Mouse (Mus musculus) forebrain, postnatal 0 days (tissue): Measurements from ENCODE around the gene Ptprn2. TPM values are rescaled to one million over a fixed set of nuclear protein-coding genes. Genes with fewer than 3 reads are reported as not detected.

Experiments
- ATAC-seq: fragments of 200-750 bp; cut with Nextera tagmentation; 2 replicates; pipeline ENCODE4 v1.8.0; 2017; ENCODE audit warnings: mild to moderate bottlenecking, moderate library complexity
- DNase-seq: peaks from one replicate; pipeline ENCODE4 v3.0.0-alpha.2; 2015
- H3K27ac ChIP-seq: fragments of 300-500 bp; sonication (generic); 2 replicates; pipeline ENCODE4 v1.5.1; 2014; ENCODE audit warnings: low read depth, mild to moderate bottlenecking, antibody characterized with exemption, low read length, moderate library complexity, mixed read lengths
- H3K27me3 ChIP-seq: fragments of 300-500 bp; sonication (generic); 2 replicates; pipeline ENCODE4 v1.6.1; 2014; ENCODE audit warnings: mild to moderate bottlenecking, low read length, mixed read lengths; ENCODE audit not compliant: insufficient read depth
- H3K36me3 ChIP-seq: fragments of 300-500 bp; sonication (generic); 2 replicates; pipeline ENCODE4 v1.6.1; 2014; ENCODE audit warnings: mild to moderate bottlenecking, moderate library complexity; ENCODE audit not compliant: insufficient read depth
- H3K4me1 ChIP-seq: fragments of 300-500 bp; sonication (generic); 2 replicates; pipeline ENCODE4 v1.6.1; 2014; ENCODE audit warnings: antibody characterized with exemption; ENCODE audit not compliant: insufficient read depth
- H3K4me2 ChIP-seq: fragments of 300-500 bp; sonication (generic); 2 replicates; pipeline ENCODE4 v1.6.1; 2014; ENCODE audit warnings: low read depth, mild to moderate bottlenecking, moderate library complexity
- H3K4me3 ChIP-seq: fragments of 300-500 bp; sonication (generic); 2 replicates; pipeline ENCODE4 v1.5.1; 2014; ENCODE audit warnings: low read depth, low read length, mixed read lengths
- H3K9ac ChIP-seq: fragments of 300-500 bp; sonication (generic); 2 replicates; pipeline ENCODE4 v1.6.1; 2014; ENCODE audit warnings: mild to moderate bottlenecking
- H3K9me3 ChIP-seq: fragments of 300-500 bp; sonication (generic); 2 replicates; pipeline ENCODE4 v1.6.1; 2016; ENCODE audit warnings: low read length
- CTCF ChIP-seq: sonication (generic); IDR thresholded peaks from 2 replicates; pipeline ENCODE4 v1.5.1; 2016; ENCODE audit warnings: antibody characterized with exemption, control low read depth, low read depth
- WGBS: fragments of 180-500 bp; shearing (Covaris S2); extraction: QIAGEN DNeasy Blood & Tissue Kit; methylation state at CpG from one replicate; pipeline ENCODE4 v1.1.7; 2014; 5-methylcytosine and 5-hydroxymethylcytosine counted together
- polyA plus RNA-seq: library from polyadenylated mRNA; unstranded; fragments of >200 nt; fragmentation: Nextera tagmentation; extraction: Ambion mirVana; gene quantifications from 2 replicates; pipeline ENCODE4 v1.2.1, GENCODE M21; 2015
- total RNA-seq: library from RNA; depleted of rRNA; stranded (reverse); fragments of >200 nt; gene quantifications from 2 replicates; pipeline ENCODE4 v1.2.3, GENCODE M21; 2014

Gene Ptprn2
- total and polyA plus RNA-seq, 2 experiments from 2014 or later, result 15.9 to 91.1 TPM

GRCm38 (mm10) chr12:116620299-116620698, 134.8 kb downstream of the Ptprn2 start:
- no peak for TF ChIP-seq CTCF
- no peak for DNase-seq
- Histone ChIP-seq H3K4me2 (no peak overlapping the region), H3K9me3 (no peaks in the 10 kb centered on the region), H3K4me1 (no peaks in the 10 kb centered on the region; the same call in 1 of the 2 replicates), H3K9ac (no peak overlapping the region), H3K27me3 (no peaks in the 10 kb centered on the region), H3K36me3 (no peaks in the 10 kb centered on the region), H3K4me3 (no peak overlapping the region), H3K27ac (no peak overlapping the region)
- WGBS, result 79% methylated on average over 3 of the region's 3 CpGs
- no peak; the same call in 1 of the 2 replicates for ATAC-seq

DNA sequence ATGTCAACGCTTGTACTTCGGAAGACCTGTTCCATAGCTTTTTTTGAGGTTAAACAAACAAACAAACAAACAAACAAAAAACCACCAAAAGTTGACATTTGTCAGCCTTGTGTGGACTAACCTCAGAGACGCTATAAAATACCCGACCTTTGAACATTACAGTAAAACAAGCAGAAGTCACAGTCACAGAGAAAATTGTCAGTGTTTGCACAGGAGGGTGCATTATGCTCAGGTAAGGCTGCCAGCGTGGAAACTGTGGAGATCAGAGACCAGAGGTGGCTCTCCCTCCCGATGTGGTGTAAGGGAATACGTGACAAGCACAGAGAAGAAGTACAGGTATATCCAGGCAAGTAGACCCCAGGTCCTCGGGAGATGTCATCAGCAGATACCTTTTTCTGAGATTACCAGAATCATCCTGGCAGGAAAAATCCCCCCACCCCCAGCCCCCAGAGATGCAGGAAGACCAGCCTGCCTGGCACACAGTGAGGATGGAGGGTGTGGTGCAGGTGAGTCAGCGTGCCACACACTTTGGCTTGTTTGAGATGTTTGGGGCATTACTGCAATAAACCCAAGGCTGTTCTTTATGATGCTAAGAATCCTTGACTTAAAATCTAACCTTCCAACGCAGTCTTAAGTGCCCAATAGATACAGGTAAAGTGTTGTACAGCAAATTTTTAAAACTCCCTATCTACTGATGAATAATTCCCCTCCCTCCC, 136.0 kb downstream of the Ptprn2 start:
- H3K27me3 ChIP-seq, result no peaks in the 10 kb centered on the region
- WGBS, result 81% methylated on average over 10 of the region's 10 CpGs
- no peak for ATAC-seq
- H3K36me3 ChIP-seq, result no peaks in the 10 kb centered on the region
- H3K4me3 ChIP-seq, result no peak overlapping the region
- no peak overlapping the region for H3K9ac ChIP-seq
- no peak for DNase-seq
- no peaks in the 10 kb centered on the region; the same call in 1 of the 2 replicates for H3K4me1 ChIP-seq
- no peak overlapping the region for H3K27ac ChIP-seq
- H3K9me3 ChIP-seq, result no peaks in the 10 kb centered on the region
- no peak overlapping the region for H3K4me2 ChIP-seq
- no peak for TF ChIP-seq CTCF

DNA sequence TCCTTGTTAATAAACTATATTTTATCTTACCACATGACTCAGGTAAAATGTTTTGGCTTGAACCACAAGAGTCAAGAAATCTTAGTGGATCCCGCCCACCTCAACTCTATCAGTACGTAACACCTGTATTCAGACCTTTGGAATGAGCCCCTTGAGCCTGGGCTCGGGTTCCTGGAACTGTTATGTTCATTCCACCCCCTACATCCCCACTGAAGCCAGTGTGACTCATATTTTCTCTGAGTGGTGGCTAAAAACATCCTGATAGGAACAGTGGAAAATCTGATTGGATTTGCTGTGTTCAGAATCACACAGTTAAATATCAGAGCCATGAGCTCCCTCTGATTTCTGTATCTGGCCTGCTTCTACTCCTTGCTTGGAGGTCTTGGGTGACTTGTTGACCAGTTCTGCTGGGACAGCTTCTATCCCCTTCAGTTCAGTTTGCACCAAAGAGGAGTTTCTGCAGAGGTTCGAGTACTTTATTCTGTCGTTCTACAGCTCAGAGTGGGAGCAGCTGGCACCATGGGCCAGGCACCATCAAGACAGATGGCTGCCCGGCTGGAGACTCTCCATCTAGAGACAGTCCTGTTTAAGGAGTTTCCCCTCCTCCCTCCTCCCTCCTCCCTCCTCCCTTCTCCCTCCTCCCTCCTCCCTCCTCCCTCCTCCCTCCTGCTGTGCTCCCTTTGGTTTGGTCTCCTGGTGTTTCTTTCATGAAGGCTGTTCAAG, 137.3 kb downstream of the Ptprn2 start:
- 56% methylated on average over 6 of the region's 6 CpGs for WGBS
- no peaks in the 10 kb centered on the region for H3K27me3 ChIP-seq
- TF ChIP-seq CTCF, result no peak
- H3K27ac ChIP-seq, result no peak overlapping the region
- no peak overlapping the region for H3K9ac ChIP-seq
- no peak overlapping the region for H3K4me2 ChIP-seq
- H3K4me3 ChIP-seq, result no peak overlapping the region
- H3K4me1 ChIP-seq, result no peaks in the 10 kb centered on the region; the same call in 1 of the 2 replicates
- ATAC-seq (peak; percentile 53), DNase-seq (peak; percentile 69)
- no peaks in the 10 kb centered on the region for H3K9me3 ChIP-seq
- H3K36me3 ChIP-seq, result no peaks in the 10 kb centered on the region

GRCm38 (mm10) chr12:116625391-116626281, 140.1 kb downstream of the Ptprn2 start:
- TF ChIP-seq CTCF, result peak; percentile 94

DNA sequence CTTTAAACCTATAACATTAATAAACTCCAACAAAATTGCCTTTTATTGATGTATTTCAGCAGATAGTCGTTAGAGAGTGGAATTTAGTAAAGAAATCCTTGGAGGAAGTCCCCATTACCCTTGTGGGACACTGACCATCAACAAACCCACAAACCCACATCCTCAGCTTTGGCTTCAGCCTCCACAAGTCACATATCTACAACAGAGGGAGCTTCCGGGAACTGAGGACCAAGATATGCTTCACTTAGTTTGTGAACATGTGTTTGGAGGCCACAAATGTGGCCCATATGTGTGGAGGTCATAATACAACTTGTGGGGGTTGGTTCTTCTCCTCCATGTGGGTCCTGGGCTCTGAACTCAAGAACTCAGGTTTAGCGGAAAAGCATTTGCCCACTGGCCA, 143.5 kb downstream of the Ptprn2 start:
- DNase-seq (no peak), ATAC-seq (no peak)
- Histone ChIP-seq H3K27me3 (no peaks in the 10 kb centered on the region), H3K9me3 (no peaks in the 10 kb centered on the region), H3K27ac (no peak overlapping the region), H3K4me3 (no peak overlapping the region), H3K4me2 (no peak overlapping the region), H3K4me1 (no peaks in the 10 kb centered on the region; the same call in 1 of the 2 replicates), H3K36me3 (no peaks in the 10 kb centered on the region), H3K9ac (no peak overlapping the region)
- 89% methylated on average over 3 of the region's 3 CpGs for WGBS
- no peak for TF ChIP-seq CTCF

More at GRCm38 (mm10) chr12:116625391-116626281, 140.1 kb downstream of the Ptprn2 start:
- no peak overlapping the region for H3K27ac ChIP-seq
- H3K36me3 ChIP-seq, result no peaks in the 10 kb centered on the region
- H3K9me3 ChIP-seq, result no peaks in the 10 kb centered on the region
- no peak overlapping the region for H3K4me3 ChIP-seq
- DNase-seq (peak; percentile 80), ATAC-seq (no peak; the same call in 1 of the 2 replicates)
- H3K4me1 ChIP-seq, result no peaks in the 10 kb centered on the region; the same call in 1 of the 2 replicates
- H3K9ac ChIP-seq, result no peak overlapping the region
- no peak overlapping the region for H3K4me2 ChIP-seq
- 55% methylated on average over 9 of the region's 9 CpGs for WGBS
- no peaks in the 10 kb centered on the region for H3K27me3 ChIP-seq

DNA sequence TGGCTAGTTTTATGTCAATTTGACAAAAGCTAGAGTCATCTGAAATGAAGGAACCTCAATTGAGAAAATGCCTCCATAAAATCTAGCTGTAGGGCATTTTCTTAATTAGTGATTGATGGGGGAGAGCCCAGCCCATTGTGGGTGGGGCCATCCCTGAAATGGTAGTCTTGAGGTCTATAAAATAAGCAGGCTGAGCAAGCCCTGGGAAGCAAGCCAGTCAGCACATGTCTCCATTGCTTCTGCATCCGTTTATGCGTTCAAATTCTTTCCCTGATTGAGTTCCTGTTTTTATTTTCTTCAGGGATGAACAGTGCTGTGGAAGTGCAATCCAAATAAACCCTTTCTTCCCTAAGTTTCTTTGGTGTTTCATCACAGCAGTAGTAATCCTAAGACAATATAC, 152.0 kb downstream of the Ptprn2 start:
- DNase-seq (no peak), ATAC-seq (no peak)
- TF ChIP-seq CTCF, result no peak
- WGBS, result 6% methylated on average over 2 of the region's 2 CpGs
- no peak overlapping the region for H3K4me2 ChIP-seq
- no peaks in the 10 kb centered on the region for H3K36me3 ChIP-seq
- H3K9ac ChIP-seq, result no peak overlapping the region
- H3K9me3 ChIP-seq, result no peaks in the 10 kb centered on the region
- H3K27ac ChIP-seq, result no peak overlapping the region
- no peaks in the 10 kb centered on the region for H3K27me3 ChIP-seq
- H3K4me3 ChIP-seq, result no peak overlapping the region
- 0 out of 2 replicates have a peak, but pooled peaks cover 2% of the 10 kb centered on the region for H3K4me1 ChIP-seq
